Mouse (Mus musculus) liver, adult 2 months (tissue): Measurements from ENCODE around the gene Atp2c1. TPM values are rescaled to one million over a fixed set of nuclear protein-coding genes. Genes with fewer than 3 reads are reported as not detected.

Experiments
- DNase-seq: peaks from one replicate; pipeline ENCODE4 v3.0.0-alpha.2; 2011; ENCODE audit warnings: low read depth, low spot score; ENCODE audit errors: extremely low read depth
- H3K27ac ChIP-seq: fragments of 200-500 bp; replicated peaks from 2 replicates; pipeline ENCODE4 v1.5.1; 2012; ENCODE audit warnings: low read depth, mild to moderate bottlenecking, control low read depth, inconsistent platforms, low read length; ENCODE audit not compliant: insufficient read depth
- H3K27me3 ChIP-seq: fragments of 200-500 bp; 2 replicates; pipeline ENCODE4 v1.6.1; 2012; ENCODE audit warnings: mild to moderate bottlenecking, moderate library complexity, low read length, inconsistent platforms; ENCODE audit not compliant: control insufficient read depth, insufficient read depth
- H3K36me3 ChIP-seq: fragments of 200-500 bp; 2 replicates; pipeline ENCODE4 v1.6.1; 2012; ENCODE audit warnings: low read length, inconsistent platforms; ENCODE audit not compliant: control insufficient read depth, insufficient read depth
- H3K4me1 ChIP-seq: fragments of 200-500 bp; 2 replicates; pipeline ENCODE4 v1.6.1; 2011; ENCODE audit warnings: low read length; ENCODE audit not compliant: control insufficient read depth, insufficient read depth
- H3K4me3 ChIP-seq: fragments of 200-500 bp; 2 replicates; pipeline ENCODE4 v1.5.1; 2011; ENCODE audit warnings: low read depth, mild to moderate bottlenecking, control low read depth, low read length, moderate library complexity; ENCODE audit not compliant: insufficient read depth
- H3K79me2 ChIP-seq: fragments of 200-500 bp; 2 replicates; pipeline ENCODE4 v1.6.1; 2012; ENCODE audit warnings: inconsistent platforms, mild to moderate bottlenecking, low read length, moderate library complexity; ENCODE audit not compliant: control insufficient read depth, insufficient read depth
- H3K9ac ChIP-seq: fragments of 200-500 bp; 2 replicates; pipeline ENCODE4 v1.6.1; 2012; ENCODE audit warnings: low read depth, mild to moderate bottlenecking, control low read depth, inconsistent platforms, low read length
- CTCF ChIP-seq: fragments of 200-500 bp; IDR thresholded peaks from 2 replicates; pipeline ENCODE4 v1.5.1; 2011; ENCODE audit warnings: low read depth, low read length, control low read depth
- POLR2A ChIP-seq: fragments of 200-500 bp; IDR thresholded peaks from 2 replicates; pipeline ENCODE4 v1.6.1; 2011; ENCODE audit warnings: low read length, control low read depth; ENCODE audit not compliant: insufficient read depth; ENCODE audit errors: extremely low read depth
- whole genome bisulfite sequencing: fragments of 180-500 bp; shearing (Covaris S2); methylation state at CpG from one replicate; pipeline ENCODE4 v1.1.7; 2018; 5-methylcytosine and 5-hydroxymethylcytosine counted together
- polyA plus RNA-seq: library from polyadenylated mRNA; depleted of rRNA; stranded (reverse); fragments of >200 nt; gene quantifications from 2 replicates; pipeline ENCODE4 v1.2.3, GENCODE M21; 2012
- total RNA-seq: library from RNA; depleted of rRNA; stranded (reverse); fragments of >200 nt; gene quantifications from 2 replicates; pipeline ENCODE4 v1.2.3, GENCODE M21; 2014

Atp2c1 gene
- total and polyA plus RNA-seq, 2 experiments = 20.8 to 50.0 TPM

GRCm38 (mm10) chr9:105483880-105484279 is 43.2 kb downstream of the Atp2c1 start:
- 92% methylated on average over 11 of the region's 11 CpGs for WGBS
- Histone ChIP-seq H3K4me1 (peaks cover 3% of the 10 kb centered on the region; the same call in 1 of the 2 replicates), H3K9ac (no peak overlapping the region)

GRCm38 (mm10) chr9:105482715-105483510 is 44.2 kb downstream of the Atp2c1 start:
- TF ChIP-seq CTCF = no peak
- TF ChIP-seq POLR2A = no peak
- Histone ChIP-seq H3K27ac (no peak overlapping the region), H3K27me3 (no peaks in the 10 kb centered on the region), H3K4me3 (no peak overlapping the region), H3K9ac (no peak overlapping the region), H3K36me3 (no peaks in the 10 kb centered on the region), H3K4me1 (peaks cover 3% of the 10 kb centered on the region; the same call in 1 of the 2 replicates), H3K79me2 (peaks cover 18% of the 10 kb centered on the region; the same call in 1 of the 2 replicates)
- no peak for DNase-seq
- 95% methylated on average over 4 of the region's 4 CpGs for WGBS

More at GRCm38 (mm10) chr9:105483880-105484279, 43.2 kb downstream of the Atp2c1 start:
- H3K27ac ChIP-seq = no peak overlapping the region
- H3K4me3 ChIP-seq = no peak overlapping the region
- peaks cover 26% of the 10 kb centered on the region; the same call in 1 of the 2 replicates for H3K79me2 ChIP-seq
- peaks cover 4% of the 10 kb centered on the region for H3K36me3 ChIP-seq
- no peak for DNase-seq
- TF ChIP-seq CTCF (no peak), POLR2A (no peak)
- no peaks in the 10 kb centered on the region for H3K27me3 ChIP-seq

- H3K36me3 ChIP-seq = no peaks in the 10 kb centered on the region
- no peaks in the 10 kb centered on the region for H3K27me3 ChIP-seq
- H3K4me3 ChIP-seq = no peak overlapping the region
- H3K79me2 ChIP-seq = peaks cover 14% of the 10 kb centered on the region; the same call in 1 of the 2 replicates
- WGBS = 71% methylated on average over 4 of the region's 4 CpGs
- DNase-seq = no peak
- H3K9ac ChIP-seq = no peak overlapping the region
- TF ChIP-seq POLR2A = no peak
- TF ChIP-seq CTCF = no peak
- no peak overlapping the region for H3K27ac ChIP-seq
- H3K4me1 ChIP-seq = peaks cover 3% of the 10 kb centered on the region; the same call in 1 of the 2 replicates
Measured at GRCm38 (mm10) chr9:105482070-105482469, 45.0 kb downstream of the Atp2c1 start.

GRCm38 (mm10) chr9:105476134-105476533 is 51.0 kb downstream of the Atp2c1 start:
- no peak overlapping the region for H3K27ac ChIP-seq
- WGBS = 80% methylated on average over 3 of the region's 3 CpGs
- no peaks in the 10 kb centered on the region for H3K27me3 ChIP-seq
- H3K4me3 ChIP-seq = no peak overlapping the region
- peaks cover 3% of the 10 kb centered on the region; the same call in 1 of the 2 replicates for H3K4me1 ChIP-seq
- TF ChIP-seq POLR2A = no peak
- TF ChIP-seq CTCF = no peak
- H3K79me2 ChIP-seq = peaks cover 4% of the 10 kb centered on the region; the same call in 1 of the 2 replicates
- H3K9ac ChIP-seq = no peak overlapping the region
- 0 out of 2 replicates have a peak, but pooled peaks cover 2% of the 10 kb centered on the region for H3K36me3 ChIP-seq
- DNase-seq = no peak

DNA sequence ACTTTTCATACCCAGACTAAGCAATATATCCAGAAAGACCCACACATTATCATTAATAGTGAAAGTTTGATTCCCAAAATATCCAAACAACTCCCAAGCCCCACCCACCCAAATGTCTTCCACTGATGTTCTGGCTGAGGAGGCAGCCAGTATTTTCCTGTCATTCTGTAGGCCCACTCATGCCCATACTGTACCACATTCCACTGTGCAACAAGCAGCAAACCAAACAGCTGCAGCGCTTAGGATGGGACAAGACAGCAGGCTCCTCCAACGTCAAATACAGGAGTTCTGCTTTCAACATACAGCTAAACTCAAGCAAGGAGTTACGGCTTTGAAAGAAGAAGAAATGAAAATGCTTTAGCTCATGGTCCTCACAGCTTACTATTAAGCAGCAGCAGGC is 52.2 kb downstream of the Atp2c1 start:
- Histone ChIP-seq H3K4me1 (peaks cover 1% of the 10 kb centered on the region; the same call in 1 of the 2 replicates), H3K27ac (no peak overlapping the region), H3K4me3 (no peak overlapping the region), H3K36me3 (0 out of 2 replicates have a peak, but pooled peaks cover 2% of the 10 kb centered on the region), H3K9ac (no peak overlapping the region), H3K79me2 (no peaks in the 10 kb centered on the region; the same call in 1 of the 2 replicates), H3K27me3 (no peaks in the 10 kb centered on the region)
- no peak for DNase-seq
- WGBS = 80% methylated on average over 3 of the region's 3 CpGs
- TF ChIP-seq CTCF (no peak), POLR2A (no peak)
